Mouse (Mus musculus) neural tube, embryonic 14.5 days (tissue): ENCODE data around the gene Mtmr2. TPM values are rescaled to one million over a fixed set of nuclear protein-coding genes. Genes with fewer than 3 reads are reported as not detected.
"Not testable (repeated sequence)": the region's sequence is repeated elsewhere in the genome, so short reads cannot be mapped to it uniquely, and the experiment has no call there.

Source experiments
- ATAC-seq: fragments of 200-750 bp; cut with Nextera tagmentation; 2 replicates; pipeline ENCODE4 v1.8.0; 2017; ENCODE audit warnings: low read depth, mild to moderate bottlenecking, moderate TSS enrichment, moderate library complexity
- H3K27ac ChIP-seq: fragments of 300-500 bp; sonication (generic); 2 replicates; pipeline ENCODE4 v1.5.1; 2014; ENCODE audit warnings: low read depth, mild to moderate bottlenecking, control low read depth, low read length, moderate library complexity, mixed read lengths
- H3K27me3 ChIP-seq: fragments of 300-500 bp; sonication (generic); 2 replicates; pipeline ENCODE4 v1.6.1; 2014; ENCODE audit warnings: low read length; ENCODE audit not compliant: control insufficient read depth, insufficient read depth
- H3K36me3 ChIP-seq: fragments of 300-500 bp; sonication (generic); 2 replicates; pipeline ENCODE4 v1.6.1; 2014; ENCODE audit warnings: low read length, mixed read lengths; ENCODE audit not compliant: control insufficient read depth, insufficient read depth
- H3K4me1 ChIP-seq: fragments of 300-500 bp; sonication (generic); 2 replicates; pipeline ENCODE4 v1.6.1; 2014; ENCODE audit warnings: low read length; ENCODE audit not compliant: control insufficient read depth, insufficient read depth
- H3K4me2 ChIP-seq: fragments of 300-500 bp; sonication (generic); 2 replicates; pipeline ENCODE4 v1.6.1; 2014; ENCODE audit warnings: mild to moderate bottlenecking, low read depth, low read length, control low read depth
- H3K4me3 ChIP-seq: fragments of 300-500 bp; sonication (generic); 2 replicates; pipeline ENCODE4 v1.5.1; 2014; ENCODE audit warnings: low read depth, low read length, control low read depth, mixed read lengths
- H3K9ac ChIP-seq: fragments of 300-500 bp; sonication (generic); replicated peaks from 2 replicates; pipeline ENCODE4 v1.6.1; 2014; ENCODE audit warnings: low read depth, mild to moderate bottlenecking, control low read depth, low read length, mixed read lengths
- H3K9me3 ChIP-seq: fragments of 300-500 bp; sonication (generic); 2 replicates; pipeline ENCODE4 v1.6.1; 2016; ENCODE audit warnings: low read length; ENCODE audit not compliant: control insufficient read depth
- WGBS: fragments of 180-500 bp; shearing (Covaris S2); extraction: QIAGEN DNeasy Blood & Tissue Kit; methylation state at CpG from one replicate; pipeline ENCODE4 v1.1.7; 2014; 5-methylcytosine and 5-hydroxymethylcytosine counted together
- polyA plus RNA-seq: library from polyadenylated mRNA; unstranded; fragments of >200 nt; fragmentation: Nextera tagmentation; extraction: Ambion mirVana; gene quantifications from 2 replicates; pipeline ENCODE4 v1.2.1, GENCODE M21; 2014

Mtmr2 gene
- polyA plus RNA-seq, 1 experiment from 2014 or later, result 52.2 TPM

DNA sequence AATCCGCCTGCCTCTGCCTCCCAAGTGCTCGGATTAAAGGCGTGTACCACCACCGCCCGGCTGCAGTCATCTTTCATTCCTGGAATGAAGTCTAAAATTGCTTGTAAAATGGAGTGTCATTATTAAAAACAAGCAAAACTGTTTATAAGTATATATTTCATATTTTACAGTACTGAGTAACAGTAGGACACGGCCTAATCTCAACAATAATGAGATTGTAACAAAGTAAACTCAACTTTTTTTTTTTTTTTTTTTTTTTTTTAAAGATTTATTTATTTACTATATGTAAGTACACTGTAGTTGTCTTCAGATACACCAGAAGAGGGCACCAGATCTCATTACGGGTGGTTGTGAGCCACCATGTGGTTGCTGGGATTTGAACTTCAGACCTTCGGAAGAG lies 42.7 kb downstream of the Mtmr2 start:
- H3K4me2 ChIP-seq, H3K4me1 ChIP-seq, H3K9me3 ChIP-seq, H3K27ac ChIP-seq, H3K9ac ChIP-seq, ATAC-seq, H3K27me3 ChIP-seq, H3K36me3 ChIP-seq, H3K4me3 ChIP-seq: not testable (repeated sequence)
- 98% methylated on average over 7 of the region's 8 CpGs for WGBS

- no peak for ATAC-seq
- 91% methylated on average over 1 of the region's 1 CpGs for WGBS
- peaks cover 13% of the 10 kb centered on the region; the same call in 1 of the 2 replicates for H3K36me3 ChIP-seq
- no peaks in the 10 kb centered on the region for H3K9me3 ChIP-seq
- H3K27me3 ChIP-seq, result no peaks in the 10 kb centered on the region
- no peak overlapping the region for H3K4me2 ChIP-seq
- H3K27ac ChIP-seq, result no peak overlapping the region
- H3K4me3 ChIP-seq, result no peak overlapping the region
- H3K9ac ChIP-seq, result no peak overlapping the region
- no peaks in the 10 kb centered on the region for H3K4me1 ChIP-seq
These were observed 46.1 kb downstream of the Mtmr2 start for GRCm38 (mm10) chr9:13794302-13794701.

DNA sequence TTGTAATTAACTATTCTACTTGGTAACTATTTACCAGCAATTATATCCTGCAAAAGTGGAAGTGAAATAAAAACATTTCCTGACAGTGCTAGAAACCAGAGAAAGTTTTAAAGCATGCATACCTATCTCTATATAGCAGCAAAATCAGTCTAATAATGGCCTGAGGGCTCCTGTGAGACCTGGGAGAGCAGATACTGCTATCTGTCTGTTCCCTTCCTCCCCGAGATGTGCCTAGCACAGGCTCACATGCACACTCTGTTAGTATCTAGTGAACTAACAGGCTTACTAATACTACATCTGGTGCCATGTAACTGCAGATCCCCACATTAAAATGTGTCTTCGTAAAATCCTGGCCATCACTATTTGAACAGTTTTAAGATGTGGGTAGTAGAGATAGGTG lies 46.5 kb downstream of the Mtmr2 start:
- H3K27me3 ChIP-seq, result no peaks in the 10 kb centered on the region
- WGBS, result 89% methylated on average over 2 of the region's 2 CpGs
- no peaks in the 10 kb centered on the region for H3K9me3 ChIP-seq
- H3K4me1 ChIP-seq, result no peaks in the 10 kb centered on the region
- H3K9ac ChIP-seq, result no peak overlapping the region
- H3K4me3 ChIP-seq, result no peak overlapping the region
- no peak overlapping the region for H3K4me2 ChIP-seq
- no peak for ATAC-seq
- H3K27ac ChIP-seq, result no peak overlapping the region
- H3K36me3 ChIP-seq, result peaks cover 17% of the 10 kb centered on the region; the same call in 1 of the 2 replicates

- Histone ChIP-seq H3K9ac (no peak overlapping the region), H3K36me3 (peaks cover 37% of the 10 kb centered on the region), H3K4me3 (no peak overlapping the region), H3K27ac (no peak overlapping the region), H3K27me3 (no peaks in the 10 kb centered on the region), H3K9me3 (no peaks in the 10 kb centered on the region), H3K4me1 (no peaks in the 10 kb centered on the region), H3K4me2 (no peak overlapping the region)
- WGBS, result 83% methylated on average over 1 of the region's 1 CpGs
- no peak for ATAC-seq
These were observed 56.3 kb downstream of the Mtmr2 start for GRCm38 (mm10) chr9:13804480-13804879.

DNA sequence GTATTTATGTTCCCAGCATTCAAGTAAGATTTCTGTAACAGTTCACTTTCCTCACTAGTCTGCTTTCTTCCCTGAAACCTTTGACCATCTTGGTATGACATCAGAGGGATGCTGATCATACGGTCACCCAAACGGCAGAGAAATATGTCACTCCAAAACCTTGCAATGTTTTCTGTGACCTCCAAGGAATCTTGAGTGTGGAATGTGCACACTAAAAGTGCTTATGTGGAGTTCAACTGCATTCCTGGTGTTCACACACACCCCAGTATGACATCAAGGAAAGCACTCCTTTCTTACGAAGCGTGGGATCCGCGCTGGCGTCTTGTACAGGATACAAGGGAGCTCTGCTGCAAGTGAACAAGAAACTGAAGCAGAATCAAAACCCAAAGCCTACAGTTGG lies 58.6 kb downstream of the Mtmr2 start:
- Histone ChIP-seq H3K9ac (no peak overlapping the region), H3K4me2 (no peak overlapping the region), H3K4me1 (no peaks in the 10 kb centered on the region), H3K36me3 (peaks cover 40% of the 10 kb centered on the region), H3K9me3 (no peaks in the 10 kb centered on the region), H3K4me3 (no peak overlapping the region), H3K27me3 (no peaks in the 10 kb centered on the region), H3K27ac (no peak overlapping the region)
- 96% methylated on average over 7 of the region's 7 CpGs for WGBS
- no peak for ATAC-seq

DNA sequence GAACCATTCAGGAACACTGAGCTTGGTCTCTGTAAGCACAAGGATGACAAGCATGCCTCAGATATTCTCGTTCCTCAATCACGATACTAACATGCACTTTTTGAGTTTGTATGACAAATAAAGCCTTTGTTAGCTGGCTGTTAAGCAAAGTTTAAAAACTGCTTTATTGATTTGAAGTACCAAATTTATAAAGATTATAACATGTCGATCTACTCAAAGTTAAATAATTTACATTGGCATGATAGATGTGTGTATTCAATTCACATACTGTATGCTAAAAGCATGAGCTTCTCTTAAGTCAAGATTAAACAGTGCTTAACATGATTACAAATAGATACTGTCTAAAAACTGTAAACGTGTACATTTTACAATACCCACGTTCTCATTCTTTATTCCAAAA lies 59.4 kb downstream of the Mtmr2 start:
- peaks cover 48% of the 10 kb centered on the region for H3K36me3 ChIP-seq

GRCm38 (mm10) chr9:13809937-13810336 lies 61.7 kb downstream of the Mtmr2 start:
- no peak for ATAC-seq
- no peaks in the 10 kb centered on the region for H3K27me3 ChIP-seq
- H3K9me3 ChIP-seq, result no peaks in the 10 kb centered on the region
- H3K9ac ChIP-seq, result no peak overlapping the region
- H3K36me3 ChIP-seq, result peaks cover 50% of the 10 kb centered on the region
- H3K4me1 ChIP-seq, result no peaks in the 10 kb centered on the region
- H3K4me3 ChIP-seq, result no peak overlapping the region
- H3K4me2 ChIP-seq, result no peak overlapping the region
- H3K27ac ChIP-seq, result no peak overlapping the region

More for the DNA sequence above, 59.4 kb downstream of the Mtmr2 start:
- Histone ChIP-seq H3K4me2 (no peak overlapping the region), H3K4me3 (no peak overlapping the region), H3K27me3 (no peaks in the 10 kb centered on the region), H3K27ac (no peak overlapping the region), H3K4me1 (no peaks in the 10 kb centered on the region), H3K9me3 (no peaks in the 10 kb centered on the region), H3K9ac (no peak overlapping the region)
- 95% methylated on average over 5 of the region's 5 CpGs for WGBS
- ATAC-seq, result no peak

DNA sequence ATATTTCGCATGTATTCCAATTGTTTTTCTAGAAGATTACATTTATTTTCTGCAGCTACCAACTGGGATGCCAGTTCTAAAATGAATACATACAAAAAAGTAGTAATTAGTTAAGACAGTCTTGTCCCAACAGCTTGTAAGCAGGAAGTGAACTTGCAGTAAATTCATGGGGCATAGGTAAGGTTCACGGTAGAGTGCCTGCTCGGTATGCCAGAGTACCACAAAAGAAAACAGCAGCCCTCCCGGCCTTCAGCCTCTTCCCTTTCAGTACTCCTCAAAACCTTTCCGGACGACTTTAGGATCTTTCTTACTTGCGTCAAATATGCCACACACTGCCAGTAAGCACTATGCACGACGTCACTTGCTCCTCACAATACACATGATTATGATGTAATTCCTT lies 70.2 kb downstream of the Mtmr2 start:
- Histone ChIP-seq H3K4me1 (no peaks in the 10 kb centered on the region), H3K27me3 (no peaks in the 10 kb centered on the region), H3K27ac (no peak overlapping the region), H3K36me3 (peaks cover 21% of the 10 kb centered on the region), H3K4me3 (no peak overlapping the region), H3K9me3 (no peaks in the 10 kb centered on the region), H3K9ac (no peak overlapping the region), H3K4me2 (no peak overlapping the region)
- WGBS, result 88% methylated on average over 9 of the region's 9 CpGs
- ATAC-seq, result no peak

DNA sequence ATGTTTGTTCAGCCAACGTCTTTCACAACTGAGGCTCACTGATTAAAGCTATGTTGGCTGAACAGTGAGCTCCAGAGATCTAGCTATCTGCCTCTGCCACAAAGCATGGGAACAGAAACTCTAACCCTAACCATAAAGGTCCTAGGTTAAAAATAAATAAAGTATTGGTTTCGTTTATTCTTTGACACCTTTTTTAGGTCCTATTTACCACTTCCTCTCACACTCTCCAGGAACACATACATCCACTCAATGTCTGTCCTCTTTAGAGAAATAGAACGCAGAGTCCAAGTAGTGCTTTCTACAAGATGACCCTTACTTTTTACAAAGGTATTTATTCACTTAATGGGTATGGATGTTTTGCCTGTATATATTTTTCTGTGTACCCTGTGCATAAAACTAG lies 72.6 kb downstream of the Mtmr2 start:
- Histone ChIP-seq H3K4me2 (no peak overlapping the region), H3K4me3 (no peak overlapping the region), H3K4me1 (peaks cover 12% of the 10 kb centered on the region), H3K27ac (no peak overlapping the region), H3K9ac (no peak overlapping the region), H3K36me3 (peaks cover 12% of the 10 kb centered on the region), H3K27me3 (no peaks in the 10 kb centered on the region), H3K9me3 (no peaks in the 10 kb centered on the region)
- WGBS, result 98% methylated on average over 3 of the region's 3 CpGs
- ATAC-seq, result no peak

- H3K9ac ChIP-seq, result peak overlapping the region; percentile 63; the same call in 1 of the 2 replicates
- 5% methylated on average over 8 of the region's 8 CpGs for WGBS
- peak overlapping the region; percentile 50 for H3K4me2 ChIP-seq
- H3K27me3 ChIP-seq, result no peaks in the 10 kb centered on the region
- peak overlapping the region; percentile 93 for H3K27ac ChIP-seq
- H3K4me1 ChIP-seq, result peaks cover 22% of the 10 kb centered on the region
- peaks cover 3% of the 10 kb centered on the region; the same call in 1 of the 2 replicates for H3K36me3 ChIP-seq
- H3K9me3 ChIP-seq, result no peaks in the 10 kb centered on the region
- ATAC-seq, result no peak
- peak overlapping the region; percentile 55 for H3K4me3 ChIP-seq
These were observed 77.7 kb downstream of the Mtmr2 start for GRCm38 (mm10) chr9:13825896-13826295.
